Mouse (Mus musculus): ENCODE measurements around the gene Lgalsl. TPM values are rescaled to one million over a fixed set of nuclear protein-coding genes. Genes with fewer than 3 reads are reported as not detected.

The Lgalsl gene
- polyA plus RNA-seq, 1 experiment from 2014 or later: 30.7 TPM

GRCm38 (mm10) chr11:20784776-20785175 lies 46.1 kb downstream of the Lgalsl start:
- ATAC-seq (ENCODE audit: insufficient number of reproducible peaks, insufficient read depth, low FRiP score, low read depth): no peak
- Histone ChIP-seq H3K27me3 (ENCODE audit: control insufficient read depth, insufficient read depth, low read length) (no peaks in the 10 kb centered on the region), H3K9me3 (ENCODE audit: control insufficient read depth, low read depth, low read length) (peaks cover 10% of the 10 kb centered on the region; the same call in 1 of the 2 replicates), H3K4me2 (replicated peaks; ENCODE audit: low read depth, low read length) (no peak overlapping the region), H3K27ac (ENCODE audit: low read length) (no peak overlapping the region), H3K9ac (replicated peaks; ENCODE audit: low read depth, low read length) (no peak overlapping the region), H3K4me1 (ENCODE audit: control insufficient read depth, insufficient read depth, low read length) (no peaks in the 10 kb centered on the region), H3K36me3 (ENCODE audit: control insufficient read depth, insufficient read depth, low read length) (no peaks in the 10 kb centered on the region), H3K4me3 (ENCODE audit: low read depth, low read length) (no peak overlapping the region)
- 79% methylated on average over 6 of the region's 6 CpGs for WGBS

DNA sequence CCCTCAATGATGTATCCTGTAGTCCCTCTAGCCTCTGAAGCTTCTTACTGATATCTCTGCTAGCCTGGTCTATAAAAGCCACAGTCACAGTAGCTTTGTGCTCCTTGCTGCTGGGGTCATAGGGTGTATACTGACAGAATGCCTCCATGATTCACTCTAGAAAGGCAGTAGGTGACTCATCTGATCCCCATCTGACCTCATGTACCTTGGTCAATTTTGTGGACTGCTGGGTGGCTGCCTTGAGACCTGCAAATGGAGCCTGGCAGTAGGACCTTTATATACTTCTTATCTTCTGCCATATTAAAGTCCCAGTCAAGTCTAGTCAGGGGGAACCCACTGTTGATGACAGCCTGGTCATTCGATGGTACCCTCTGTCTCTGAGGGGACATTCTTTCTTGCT lies 47.4 kb downstream of the Lgalsl start:
- H3K36me3 ChIP-seq (ENCODE audit: control insufficient read depth, insufficient read depth, low read length): no peaks in the 10 kb centered on the region
- 88% methylated on average over 1 of the region's 1 CpGs for WGBS
- no peak overlapping the region for H3K4me2 ChIP-seq (replicated peaks; ENCODE audit: low read depth, low read length)
- peaks cover 10% of the 10 kb centered on the region; the same call in 1 of the 2 replicates for H3K9me3 ChIP-seq (ENCODE audit: control insufficient read depth, low read depth, low read length)
- H3K4me3 ChIP-seq (ENCODE audit: low read depth, low read length): no peak overlapping the region
- no peak overlapping the region for H3K27ac ChIP-seq (ENCODE audit: low read length)
- no peaks in the 10 kb centered on the region for H3K27me3 ChIP-seq (ENCODE audit: control insufficient read depth, insufficient read depth, low read length)
- H3K9ac ChIP-seq (replicated peaks; ENCODE audit: low read depth, low read length): no peak overlapping the region
- no peaks in the 10 kb centered on the region for H3K4me1 ChIP-seq (ENCODE audit: control insufficient read depth, insufficient read depth, low read length)
- no peak for ATAC-seq (ENCODE audit: insufficient number of reproducible peaks, insufficient read depth, low FRiP score, low read depth)

DNA sequence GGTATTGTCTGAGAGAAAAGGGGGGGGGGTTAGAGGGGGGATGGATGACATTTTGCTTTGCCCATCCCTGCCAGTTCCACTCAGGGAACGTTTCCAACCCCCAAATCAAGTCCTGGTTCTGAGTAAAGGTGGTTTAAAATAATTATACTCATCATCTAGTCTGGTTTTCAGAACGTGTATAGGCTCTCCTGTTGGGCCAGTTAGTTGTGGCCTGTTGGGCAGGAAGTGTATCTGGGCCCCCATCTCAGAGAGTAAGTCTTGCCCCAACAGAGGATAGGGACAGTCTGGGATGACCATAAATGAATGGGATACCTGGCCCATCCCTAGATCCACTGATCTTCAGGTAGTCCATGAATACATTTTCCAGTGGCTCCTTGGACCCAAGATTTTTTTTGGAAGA lies 48.2 kb downstream of the Lgalsl start:
- no peaks in the 10 kb centered on the region for H3K36me3 ChIP-seq (ENCODE audit: control insufficient read depth, insufficient read depth, low read length)
- no peaks in the 10 kb centered on the region for H3K27me3 ChIP-seq (ENCODE audit: control insufficient read depth, insufficient read depth, low read length)
- peaks cover 10% of the 10 kb centered on the region; the same call in 1 of the 2 replicates for H3K9me3 ChIP-seq (ENCODE audit: control insufficient read depth, low read depth, low read length)
- no peaks in the 10 kb centered on the region for H3K4me1 ChIP-seq (ENCODE audit: control insufficient read depth, insufficient read depth, low read length)
- H3K4me2 ChIP-seq (replicated peaks; ENCODE audit: low read depth, low read length): no peak overlapping the region
- 63% methylated on average over 2 of the region's 2 CpGs for WGBS
- H3K27ac ChIP-seq (ENCODE audit: low read length): no peak overlapping the region
- no peak for ATAC-seq (ENCODE audit: insufficient number of reproducible peaks, insufficient read depth, low FRiP score, low read depth)
- no peak overlapping the region for H3K4me3 ChIP-seq (ENCODE audit: low read depth, low read length)
- no peak overlapping the region for H3K9ac ChIP-seq (replicated peaks; ENCODE audit: low read depth, low read length)

GRCm38 (mm10) chr11:20780312-20780711 lies 50.5 kb downstream of the Lgalsl start:
- Histone ChIP-seq H3K4me3 (ENCODE audit: low read depth, low read length) (no peak overlapping the region), H3K36me3 (ENCODE audit: control insufficient read depth, insufficient read depth, low read length) (no peaks in the 10 kb centered on the region), H3K27ac (ENCODE audit: low read length) (no peak overlapping the region), H3K27me3 (ENCODE audit: control insufficient read depth, insufficient read depth, low read length) (no peaks in the 10 kb centered on the region), H3K9ac (replicated peaks; ENCODE audit: low read depth, low read length) (no peak overlapping the region), H3K4me2 (replicated peaks; ENCODE audit: low read depth, low read length) (no peak overlapping the region), H3K4me1 (ENCODE audit: control insufficient read depth, insufficient read depth, low read length) (no peaks in the 10 kb centered on the region), H3K9me3 (ENCODE audit: control insufficient read depth, low read depth, low read length) (peaks cover 10% of the 10 kb centered on the region; the same call in 1 of the 2 replicates)
- no peak for ATAC-seq (ENCODE audit: insufficient number of reproducible peaks, insufficient read depth, low FRiP score, low read depth)
- 79% methylated on average over 4 of the region's 4 CpGs for WGBS

GRCm38 (mm10) chr11:20778861-20779563 lies 51.8 kb downstream of the Lgalsl start:
- H3K27ac ChIP-seq (ENCODE audit: low read length): no peak overlapping the region
- no peaks in the 10 kb centered on the region for H3K4me1 ChIP-seq (ENCODE audit: control insufficient read depth, insufficient read depth, low read length)
- no peak overlapping the region for H3K4me3 ChIP-seq (ENCODE audit: low read depth, low read length)
- ATAC-seq (ENCODE audit: insufficient number of reproducible peaks, insufficient read depth, low FRiP score, low read depth): no peak
- H3K36me3 ChIP-seq (ENCODE audit: control insufficient read depth, insufficient read depth, low read length): no peaks in the 10 kb centered on the region
- H3K27me3 ChIP-seq (ENCODE audit: control insufficient read depth, insufficient read depth, low read length): no peaks in the 10 kb centered on the region
- H3K4me2 ChIP-seq (replicated peaks; ENCODE audit: low read depth, low read length): no peak overlapping the region
- no peaks in the 10 kb centered on the region for H3K9me3 ChIP-seq (ENCODE audit: control insufficient read depth, low read depth, low read length)
- no peak overlapping the region for H3K9ac ChIP-seq (replicated peaks; ENCODE audit: low read depth, low read length)
- WGBS: 79% methylated on average over 3 of the region's 3 CpGs

DNA sequence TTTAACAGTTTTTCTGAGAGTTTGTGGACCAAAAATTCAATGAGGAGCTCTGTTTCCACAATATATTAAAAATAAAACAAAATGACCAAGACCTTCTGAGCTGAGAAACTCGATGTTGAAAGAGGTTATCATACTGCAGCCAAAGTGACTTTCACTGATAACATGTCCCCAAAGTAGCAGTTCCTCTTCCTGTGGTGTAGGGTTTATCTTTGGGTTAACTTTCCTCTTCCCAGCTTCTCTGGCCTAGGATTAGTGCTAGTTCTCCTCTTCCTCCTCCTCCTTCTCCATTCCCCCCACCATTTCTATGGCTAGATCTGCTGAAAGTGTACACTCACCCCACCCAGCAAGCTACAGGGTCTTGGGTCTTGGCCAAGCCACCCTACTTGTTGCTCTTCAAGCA lies 52.6 kb downstream of the Lgalsl start:
- Histone ChIP-seq H3K4me3 (ENCODE audit: low read depth, low read length) (no peak overlapping the region), H3K27me3 (ENCODE audit: control insufficient read depth, insufficient read depth, low read length) (no peaks in the 10 kb centered on the region), H3K9me3 (ENCODE audit: control insufficient read depth, low read depth, low read length) (no peaks in the 10 kb centered on the region), H3K9ac (replicated peaks; ENCODE audit: low read depth, low read length) (no peak overlapping the region), H3K4me1 (ENCODE audit: control insufficient read depth, insufficient read depth, low read length) (no peaks in the 10 kb centered on the region), H3K4me2 (replicated peaks; ENCODE audit: low read depth, low read length) (no peak overlapping the region), H3K36me3 (ENCODE audit: control insufficient read depth, insufficient read depth, low read length) (no peaks in the 10 kb centered on the region), H3K27ac (ENCODE audit: low read length) (no peak overlapping the region)
- ATAC-seq (ENCODE audit: insufficient number of reproducible peaks, insufficient read depth, low FRiP score, low read depth): no peak
- 46% methylated on average over 1 of the region's 1 CpGs for WGBS

DNA sequence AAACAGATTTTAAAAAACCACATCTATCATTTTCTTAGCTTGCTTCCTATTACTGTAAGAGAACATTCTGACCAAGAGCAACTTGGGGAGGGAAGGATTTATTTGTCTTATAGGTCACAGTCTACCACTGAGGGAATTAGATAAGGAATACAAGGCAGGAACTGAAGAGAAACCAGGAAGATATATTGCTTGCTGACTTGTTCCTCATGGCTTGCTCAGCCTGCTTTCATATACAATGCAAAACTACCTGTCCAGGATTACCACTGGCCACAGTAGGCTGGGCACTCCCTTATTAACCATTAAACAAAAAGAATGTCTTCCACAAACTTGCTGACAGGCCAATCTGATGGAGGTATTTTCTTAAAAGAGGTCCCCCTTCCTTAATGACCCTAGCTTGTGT lies 54.2 kb downstream of the Lgalsl start:
- H3K4me3 ChIP-seq (ENCODE audit: low read depth, low read length): no peak overlapping the region
- no peaks in the 10 kb centered on the region; the same call in 1 of the 2 replicates for H3K4me1 ChIP-seq (ENCODE audit: control insufficient read depth, insufficient read depth, low read length)
- H3K27ac ChIP-seq (ENCODE audit: low read length): no peak overlapping the region
- no peaks in the 10 kb centered on the region for H3K9me3 ChIP-seq (ENCODE audit: control insufficient read depth, low read depth, low read length)
- no peaks in the 10 kb centered on the region for H3K27me3 ChIP-seq (ENCODE audit: control insufficient read depth, insufficient read depth, low read length)
- H3K9ac ChIP-seq (replicated peaks; ENCODE audit: low read depth, low read length): no peak overlapping the region
- no peak overlapping the region for H3K4me2 ChIP-seq (replicated peaks; ENCODE audit: low read depth, low read length)
- H3K36me3 ChIP-seq (ENCODE audit: control insufficient read depth, insufficient read depth, low read length): no peaks in the 10 kb centered on the region
- ATAC-seq (ENCODE audit: insufficient number of reproducible peaks, insufficient read depth, low FRiP score, low read depth): no peak
